Mouse (Mus musculus) embryo, embryonic 11.5 days (tissue): ENCODE data around the gene Grid1.

ENCODE experiments used
- DNase-seq: peaks from one replicate; pipeline ENCODE4 v3.0.0-alpha.2; 2012; ENCODE audit warnings: low read depth, low spot score

Gene Grid1

DNA sequence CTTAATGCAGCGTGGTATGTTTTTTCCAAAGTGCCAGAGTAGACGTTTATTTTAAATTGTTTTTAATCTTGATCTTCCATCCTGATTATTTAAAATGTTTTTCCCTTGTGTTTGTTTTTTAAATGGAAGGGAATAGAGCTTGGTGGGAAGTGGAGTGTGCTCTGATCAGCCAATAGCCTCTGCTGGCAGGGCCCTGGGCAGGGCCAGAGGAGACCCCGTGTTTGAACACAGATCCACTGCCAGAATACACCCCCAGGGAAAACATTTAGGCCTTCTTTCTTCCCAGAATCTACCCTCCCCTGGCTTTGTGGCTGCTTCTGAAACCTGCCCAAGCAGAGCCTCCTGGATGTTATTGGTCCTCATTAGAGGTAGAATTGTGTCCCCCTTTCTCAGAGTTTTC lies 188.8 kb downstream of the Grid1 start:
- DNase-seq: no peak

- no peak for DNase-seq
Measured at GRCm38 (mm10) chr14:35009074-35009473, 189.2 kb downstream of the Grid1 start.

DNA sequence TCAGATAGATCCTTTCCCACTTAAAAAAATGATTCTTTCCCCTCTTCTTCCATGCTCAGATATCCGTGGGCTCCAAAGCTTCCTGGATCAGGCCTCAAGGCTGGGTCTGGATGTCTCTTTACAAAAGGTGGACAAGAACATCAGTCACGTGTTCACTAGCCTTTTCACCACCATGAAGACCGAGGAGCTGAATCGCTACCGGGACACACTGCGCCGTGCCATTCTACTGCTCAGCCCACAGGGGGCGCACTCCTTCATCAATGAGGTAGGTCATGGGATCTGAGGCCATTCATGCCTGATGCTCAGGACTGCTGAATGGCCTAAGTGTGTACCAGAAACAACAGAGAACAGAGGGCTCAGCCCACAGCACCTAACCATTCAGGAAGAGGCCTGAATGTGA lies 206.8 kb downstream of the Grid1 start:
- DNase-seq: no peak

DNA sequence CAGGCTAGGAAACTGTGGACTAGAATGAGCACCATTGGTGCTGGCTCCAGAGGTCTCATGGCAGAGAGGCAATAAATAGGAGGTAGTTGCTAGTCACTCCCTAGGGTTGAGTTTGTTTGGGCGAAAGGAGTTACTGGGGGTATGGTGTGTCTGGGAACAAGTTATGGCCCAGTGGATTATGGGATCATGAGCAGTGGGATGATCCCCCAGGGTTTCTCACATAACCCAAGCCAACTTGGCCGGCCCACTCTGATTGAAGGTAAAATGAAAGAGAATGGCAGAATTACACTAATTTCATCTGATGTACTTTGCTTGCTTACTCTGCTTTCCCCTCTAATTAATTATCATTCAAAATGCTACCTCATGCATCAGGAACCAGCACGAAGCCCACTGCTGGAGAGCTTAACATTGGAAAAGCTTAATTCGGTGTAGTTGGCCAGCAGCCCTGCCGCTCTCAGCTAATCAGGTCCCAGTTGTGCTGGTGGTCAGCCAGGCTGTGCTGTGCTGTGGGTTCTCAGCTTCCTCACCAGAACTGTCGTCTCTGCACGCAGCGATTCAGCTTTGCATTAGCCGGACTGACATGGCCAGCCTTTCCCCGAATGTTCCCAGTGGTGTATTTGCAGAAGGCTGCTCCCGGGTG lies 207.7 kb downstream of the Grid1 start:
- DNase-seq: no peak

GRCm38 (mm10) chr14:35029626-35030025 lies 209.7 kb downstream of the Grid1 start:
- DNase-seq: no peak

GRCm38 (mm10) chr14:35030271-35030670 lies 210.4 kb downstream of the Grid1 start:
- DNase-seq: no peak

DNA sequence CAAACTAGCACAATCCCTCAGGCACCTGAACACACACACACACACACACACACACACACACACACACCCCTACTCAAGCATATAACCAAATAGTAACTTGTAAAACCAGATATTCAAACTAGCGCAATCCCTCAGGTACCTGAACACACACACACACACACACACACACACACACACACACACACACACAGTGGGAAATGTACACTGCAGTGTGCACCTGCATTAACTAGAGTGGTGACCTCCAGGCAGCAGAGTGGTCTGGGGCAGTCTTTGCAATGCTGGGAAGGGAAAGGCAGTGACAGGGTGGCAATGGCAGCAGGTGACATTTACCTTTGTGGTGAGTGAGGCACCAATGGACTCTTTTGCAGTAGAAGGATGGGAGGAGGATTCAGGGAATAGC lies 212.4 kb downstream of the Grid1 start:
- no peak for DNase-seq

GRCm38 (mm10) chr14:35044268-35044667 lies 224.4 kb downstream of the Grid1 start:
- DNase-seq: no peak

- DNase-seq: no peak
Measured at GRCm38 (mm10) chr14:35044918-35045698, 225.2 kb downstream of the Grid1 start.

DNA sequence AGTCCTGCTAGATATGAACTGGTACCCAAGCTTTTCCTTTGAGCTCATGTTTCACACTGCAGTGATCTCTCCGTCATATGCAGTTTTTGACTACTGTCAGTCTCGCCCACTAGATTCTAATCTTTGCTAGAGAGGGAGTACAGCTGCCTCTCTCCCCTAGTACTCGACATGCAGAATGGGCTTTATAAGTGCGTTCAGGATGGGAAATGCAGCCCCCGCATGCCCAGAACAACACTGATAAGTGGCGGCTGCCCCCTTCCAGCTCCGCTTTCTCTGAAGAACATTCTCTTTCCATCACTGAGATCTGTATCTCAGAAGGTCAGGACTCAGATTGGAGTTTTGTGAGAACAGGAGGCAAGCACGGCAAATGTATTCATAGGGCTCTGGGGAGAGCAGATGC lies 229.3 kb downstream of the Grid1 start:
- DNase-seq: no peak

DNA sequence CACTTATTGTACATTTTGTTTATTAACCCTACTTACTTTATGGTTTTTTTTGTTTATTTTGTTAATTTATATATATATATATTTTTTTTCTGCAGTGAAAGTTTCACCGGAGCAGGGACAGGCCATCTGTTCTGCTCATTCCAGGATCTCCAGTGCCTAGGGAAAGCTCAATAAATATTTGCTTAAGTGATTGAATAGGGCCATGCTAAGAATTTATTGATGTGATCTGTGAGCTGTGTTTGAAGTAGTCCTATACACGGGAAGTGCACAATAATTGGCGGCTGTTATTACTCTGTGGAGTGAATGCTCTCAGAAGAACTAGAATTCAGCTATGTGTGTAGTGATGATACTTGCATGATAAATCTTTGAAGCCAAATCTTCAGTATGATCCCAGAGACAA lies 234.2 kb downstream of the Grid1 start:
- DNase-seq: no peak

DNA sequence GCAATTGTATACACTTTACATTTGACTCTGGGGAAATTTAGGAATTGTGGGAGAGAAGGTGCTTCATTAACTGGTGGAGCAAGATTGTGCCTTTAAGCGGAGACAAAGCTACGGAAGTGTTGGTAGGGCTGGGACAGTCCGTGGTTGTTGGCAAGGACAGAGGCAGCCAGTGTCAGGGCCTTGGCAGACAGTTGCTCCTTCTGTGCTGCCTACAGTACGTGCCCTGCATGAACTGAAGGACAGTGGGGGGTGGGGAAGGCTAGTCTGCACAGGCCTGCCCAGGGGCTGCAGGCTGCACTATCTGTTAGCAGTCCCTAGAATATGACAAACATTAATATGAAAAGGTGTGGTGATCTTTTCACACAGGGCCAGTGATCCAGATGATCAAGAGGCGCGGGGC lies 254.7 kb downstream of the Grid1 start:
- no peak for DNase-seq

DNA sequence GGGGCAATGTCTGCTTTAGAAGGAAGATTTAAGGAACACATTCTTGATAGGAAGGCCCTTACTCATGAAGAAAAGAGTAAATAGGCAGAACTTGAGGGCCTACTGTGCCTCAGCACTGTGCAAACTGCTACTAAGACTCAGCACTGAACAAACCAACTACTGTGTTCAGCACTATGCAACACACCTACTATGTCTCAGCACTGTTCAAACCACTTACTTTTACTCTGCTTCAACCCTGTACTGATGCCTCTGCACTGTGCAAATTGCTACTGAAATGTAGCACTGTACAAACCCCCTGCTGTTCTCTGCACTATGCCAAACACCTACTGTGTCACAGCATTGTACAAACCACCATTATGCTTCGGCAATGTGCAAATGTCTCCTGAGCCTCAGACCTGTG lies 260.0 kb downstream of the Grid1 start:
- DNase-seq: no peak

- DNase-seq: no peak
Measured at GRCm38 (mm10) chr14:35092646-35093045, 272.7 kb downstream of the Grid1 start.

DNA sequence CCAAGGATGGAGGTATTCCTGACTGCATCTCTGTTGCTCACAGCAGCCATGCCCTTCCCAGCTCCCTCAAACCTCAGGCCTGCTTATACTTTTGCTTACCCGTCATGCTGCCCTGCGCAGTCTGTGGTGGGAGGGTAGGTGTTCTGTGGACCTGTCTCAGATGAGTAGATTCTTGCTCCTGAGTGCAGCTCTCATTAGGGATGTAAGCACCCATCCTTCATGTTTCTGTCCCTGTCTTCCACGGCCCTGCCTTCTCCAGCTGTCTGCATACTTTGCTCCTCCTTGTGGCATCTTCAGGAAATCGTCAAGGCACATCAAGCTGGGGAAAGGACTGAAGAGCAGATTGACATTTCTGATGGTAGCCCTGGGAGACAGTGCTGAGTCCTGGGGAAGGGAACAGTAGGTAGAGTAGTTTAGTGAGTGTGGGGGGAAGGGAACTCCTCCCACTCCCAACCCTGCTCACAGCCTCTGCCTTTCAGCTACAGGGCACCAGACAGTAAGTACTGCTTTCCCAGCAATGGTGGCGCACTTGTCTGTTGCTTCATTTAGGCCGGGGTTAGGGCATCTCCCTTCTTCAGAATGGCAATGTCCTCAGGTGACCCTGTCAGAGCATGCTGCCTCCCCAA lies 273.8 kb downstream of the Grid1 start:
- no peak for DNase-seq

GRCm38 (mm10) chr14:35095506-35096059 lies 275.7 kb downstream of the Grid1 start:
- DNase-seq: no peak

DNA sequence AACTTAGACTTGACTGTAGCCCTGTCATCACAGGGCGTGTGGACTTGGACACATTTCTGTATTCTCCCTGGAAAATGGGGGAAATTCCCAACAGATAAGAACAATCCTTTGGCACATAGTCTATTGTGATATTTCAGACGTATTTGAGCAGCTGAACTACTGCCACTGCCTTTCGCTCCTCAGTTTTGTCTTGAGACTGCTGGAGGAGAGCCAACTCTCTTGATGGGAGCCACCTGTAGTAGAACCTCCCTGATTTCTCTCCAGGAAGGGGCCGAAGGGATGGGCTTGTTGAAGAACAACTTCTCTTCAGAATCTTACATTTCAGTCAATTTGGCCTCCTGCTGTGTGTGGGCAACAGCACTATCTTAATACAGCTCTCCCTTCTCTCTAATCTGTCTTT lies 276.2 kb downstream of the Grid1 start:
- no peak for DNase-seq

GRCm38 (mm10) chr14:35097166-35097565 lies 277.3 kb downstream of the Grid1 start:
- no peak for DNase-seq

DNA sequence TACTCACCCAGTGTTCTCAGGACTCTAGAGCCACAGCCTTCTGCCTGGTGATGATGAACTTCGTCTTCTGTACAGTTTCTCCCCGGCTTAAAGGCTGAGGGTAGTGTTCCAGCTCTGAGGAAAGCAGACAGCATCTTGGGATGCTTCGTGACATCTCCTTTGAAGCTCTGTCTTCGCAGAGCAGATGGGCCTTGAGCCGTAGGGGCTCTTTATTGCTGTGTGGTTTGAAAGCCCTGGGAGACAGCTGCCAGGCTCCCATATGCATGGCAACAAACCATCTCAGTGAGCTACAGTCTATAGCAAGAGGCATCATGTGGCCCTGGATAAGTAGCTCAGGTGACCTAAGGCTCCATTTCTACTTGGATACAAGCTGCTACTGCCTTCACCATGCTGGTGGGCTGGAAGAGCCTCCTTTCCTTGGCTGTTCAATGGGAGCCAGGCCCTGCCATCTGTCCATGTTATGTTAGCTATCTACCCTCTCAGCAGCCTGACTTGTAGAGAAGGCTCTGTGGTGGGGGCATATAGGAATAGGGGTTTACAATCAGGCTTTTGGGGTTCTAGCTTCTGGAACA lies 283.8 kb downstream of the Grid1 start:
- DNase-seq: no peak

DNA sequence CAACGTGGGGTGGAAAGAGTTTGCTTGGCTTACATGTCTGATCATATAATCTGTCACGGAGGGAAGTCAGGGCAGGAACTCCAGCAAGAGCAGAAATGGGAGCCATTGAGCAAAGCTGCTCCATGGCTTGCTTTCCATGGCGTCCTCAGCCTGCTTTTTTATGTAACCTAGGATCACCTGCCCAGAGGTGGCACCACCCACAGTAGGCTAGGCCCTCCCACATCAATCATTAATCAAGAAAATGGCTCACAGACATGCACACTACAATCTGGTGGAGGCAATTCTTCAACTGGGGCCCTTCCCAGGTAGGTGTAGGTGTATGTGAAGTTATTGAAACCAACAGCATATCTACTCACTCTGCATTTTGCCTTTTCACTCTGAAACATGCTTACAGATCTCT lies 287.7 kb downstream of the Grid1 start:
- no peak for DNase-seq

DNA sequence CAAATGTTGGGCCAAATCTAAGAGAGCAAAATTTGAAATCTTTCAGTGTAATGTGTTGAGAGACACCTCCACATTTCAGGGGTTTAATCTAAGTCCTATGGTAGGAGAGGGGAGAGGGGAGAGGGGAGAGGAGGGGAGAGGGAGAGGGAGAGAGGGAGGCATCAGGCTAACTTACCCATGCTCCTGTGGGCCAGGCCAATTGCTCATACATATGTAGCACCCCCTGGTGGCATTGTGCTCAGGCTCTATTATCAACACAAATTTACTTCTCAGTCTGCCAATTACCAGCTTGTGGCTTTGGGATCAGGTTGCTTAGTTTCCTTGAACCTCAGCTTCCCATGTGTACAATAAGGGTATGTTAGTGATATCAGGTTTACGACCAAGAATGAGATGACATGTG lies 291.0 kb downstream of the Grid1 start:
- DNase-seq: no peak
